Mouse (Mus musculus) skeletal muscle tissue, adult 2 months (tissue): ENCODE measurements at regions not wholly inside any gene's neighbourhood (a gene's known extent, or its start where the extent isn't known, plus 50 kb on each side); places are given as distances from the start of the nearest gene placed in this dataset.

Experiments used
- DNase-seq: peaks from one replicate; pipeline ENCODE4 v3.0.0-alpha.2; 2012; ENCODE audit warnings: low read depth, low spot score

DNA sequence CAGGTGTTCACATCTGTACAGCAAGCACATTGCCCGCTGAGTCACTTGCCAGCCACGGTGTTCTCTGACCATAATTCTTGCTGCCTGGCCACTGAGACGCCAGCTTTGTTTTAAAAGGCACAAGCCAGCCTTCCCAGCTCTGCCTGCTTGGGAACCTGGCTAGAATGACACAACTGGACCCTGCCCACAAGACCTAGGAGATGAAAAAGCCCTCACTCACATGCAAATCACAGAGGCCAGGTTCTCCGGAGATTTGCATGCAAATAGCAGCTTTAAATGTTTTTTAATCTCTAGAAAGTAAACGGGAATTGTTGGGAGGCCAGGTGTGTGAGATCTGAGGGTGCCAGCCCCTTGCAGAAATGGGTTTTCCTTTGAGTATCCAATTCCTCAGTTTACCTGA lies 71.9 kb downstream of the 1810010D01Rik start:
- DNase-seq = no peak

GRCm38 (mm10) chr7:145132506-145132905 lies 75.4 kb downstream of the 1810010D01Rik start:
- DNase-seq = no peak

- no peak for DNase-seq
Observed at GRCm38 (mm10) chr7:145131438-145132159, 76.3 kb downstream of the 1810010D01Rik start.

DNA sequence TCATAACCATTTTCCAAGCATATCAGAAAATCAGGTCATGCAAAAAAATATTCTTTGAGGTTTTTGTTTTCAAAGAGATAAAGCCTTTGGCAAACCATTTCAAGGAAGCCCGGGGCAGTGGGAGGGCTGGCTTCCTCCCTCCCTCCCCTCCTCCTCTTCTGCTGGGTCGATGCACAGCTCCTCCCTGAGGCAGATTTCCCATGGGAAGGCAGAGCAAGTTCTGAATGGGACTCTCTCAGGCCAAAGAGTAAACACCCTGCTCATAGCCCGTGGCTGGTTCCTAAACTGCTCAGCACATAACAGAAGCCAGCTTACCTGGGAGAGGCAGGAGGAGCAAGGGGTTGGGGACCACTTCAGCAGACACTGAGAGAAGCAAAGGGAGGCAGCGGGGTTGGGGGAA lies 77.9 kb downstream of the 1810010D01Rik start:
- DNase-seq = no peak

- no peak for DNase-seq
Observed at GRCm38 (mm10) chr7:145127661-145128060, 80.3 kb downstream of the 1810010D01Rik start.

DNA sequence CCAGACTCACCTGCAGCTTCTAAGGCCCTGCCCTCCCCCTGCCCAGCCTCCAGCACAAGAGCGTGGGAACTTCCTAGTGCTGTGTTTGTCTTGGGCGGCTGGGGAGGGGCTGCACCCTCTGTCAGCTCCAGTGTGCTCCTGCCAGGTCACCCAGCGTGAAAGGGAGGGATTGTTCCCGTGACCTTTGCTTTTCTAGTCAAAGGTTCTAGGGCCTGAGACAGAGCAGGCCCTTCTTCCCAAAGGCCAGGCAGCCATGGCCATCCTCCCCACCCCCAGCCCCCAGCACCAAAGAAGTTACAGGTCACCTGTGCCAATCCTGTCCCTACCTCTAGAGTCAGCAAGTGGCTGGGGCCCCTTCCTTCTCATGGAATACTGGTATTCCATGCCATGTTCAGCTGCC lies 80.7 kb downstream of the 1810010D01Rik start:
- DNase-seq = no peak

- DNase-seq = no peak
Observed at GRCm38 (mm10) chr7:145123996-145124601, 83.8 kb downstream of the 1810010D01Rik start.

DNA sequence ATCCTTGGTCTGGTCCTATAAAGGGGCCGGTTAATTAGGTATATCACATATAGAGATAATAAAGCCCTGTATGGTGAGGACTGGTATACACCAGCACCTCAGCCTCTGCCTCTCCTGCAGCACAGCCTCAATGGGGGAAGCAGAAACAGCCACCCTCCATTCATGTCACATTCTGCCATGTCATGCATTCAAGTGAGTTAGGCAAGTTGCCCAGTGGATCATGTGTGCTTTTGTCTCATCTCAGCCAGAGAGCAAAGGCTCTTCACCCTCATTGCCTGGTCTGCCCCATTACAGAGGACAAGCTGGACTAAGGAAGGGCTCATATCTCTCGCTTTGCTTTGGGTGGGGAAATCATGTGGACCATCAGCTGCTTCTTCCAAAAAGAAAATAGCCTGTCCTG lies 85.4 kb downstream of the 1810010D01Rik start:
- no peak for DNase-seq

DNA sequence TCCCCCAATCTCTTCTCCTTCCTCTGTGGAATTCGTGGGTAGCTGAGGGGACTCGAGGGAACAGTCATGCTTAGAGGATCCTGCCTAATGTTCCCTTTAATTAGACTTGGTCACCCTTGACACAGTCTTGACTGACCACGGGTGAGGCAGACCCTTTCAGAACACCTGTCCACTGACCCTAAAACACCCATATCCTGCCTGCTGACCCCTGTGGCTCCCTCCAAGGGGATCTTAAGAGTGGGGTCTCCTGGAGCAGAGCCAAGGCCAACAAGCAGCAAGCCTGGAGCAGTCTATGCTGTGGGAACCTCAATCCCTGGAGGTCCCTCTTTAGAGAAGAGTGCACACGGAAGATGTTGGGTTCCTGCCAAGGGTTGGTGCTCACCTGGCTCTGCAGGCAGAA lies 89.5 kb downstream of the 1810010D01Rik start:
- no peak for DNase-seq

DNA sequence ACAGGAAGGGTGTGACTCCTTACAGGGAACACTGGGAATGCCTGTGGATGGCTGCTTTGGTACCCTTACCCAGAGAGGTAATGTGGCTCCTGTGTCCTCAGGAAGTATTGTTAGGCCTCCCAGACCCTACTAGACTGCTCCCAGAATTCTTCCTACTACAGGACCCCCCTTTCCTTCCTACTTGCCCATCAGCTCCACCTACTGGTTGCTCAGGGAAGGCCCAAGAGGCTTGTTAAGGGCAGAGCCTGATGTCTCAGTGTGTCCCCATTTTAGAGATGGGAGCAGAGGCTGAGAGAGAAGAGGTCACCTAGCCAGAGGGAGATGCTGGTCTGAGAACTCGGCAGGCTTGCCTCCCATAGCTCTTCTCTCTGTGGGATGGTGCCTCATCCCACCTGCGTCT lies 93.3 kb downstream of the 1810010D01Rik start:
- DNase-seq = no peak

DNA sequence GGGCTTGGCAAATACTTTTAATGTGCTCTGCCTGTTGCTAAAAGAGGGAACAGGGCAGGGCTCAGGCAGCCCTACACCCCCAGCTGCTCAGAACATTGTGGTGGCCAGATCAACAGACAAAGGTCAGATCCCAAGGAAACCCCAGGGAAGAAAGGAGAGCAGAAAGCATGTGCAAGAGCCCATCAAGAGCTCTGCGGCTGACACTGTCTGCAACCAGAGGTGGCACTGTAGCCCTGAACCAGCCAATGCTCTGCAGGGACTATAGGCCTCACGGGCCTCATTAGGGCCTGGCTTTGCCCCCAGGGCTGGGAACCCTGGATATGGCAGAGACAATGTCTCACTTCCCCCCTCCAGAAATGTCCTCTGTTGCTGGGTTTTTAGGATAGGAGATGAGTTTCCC lies 93.8 kb downstream of the 1810010D01Rik start:
- no peak for DNase-seq

- DNase-seq = no peak
Observed at GRCm38 (mm10) chr7:145112887-145113531, 94.9 kb downstream of the 1810010D01Rik start.

DNA sequence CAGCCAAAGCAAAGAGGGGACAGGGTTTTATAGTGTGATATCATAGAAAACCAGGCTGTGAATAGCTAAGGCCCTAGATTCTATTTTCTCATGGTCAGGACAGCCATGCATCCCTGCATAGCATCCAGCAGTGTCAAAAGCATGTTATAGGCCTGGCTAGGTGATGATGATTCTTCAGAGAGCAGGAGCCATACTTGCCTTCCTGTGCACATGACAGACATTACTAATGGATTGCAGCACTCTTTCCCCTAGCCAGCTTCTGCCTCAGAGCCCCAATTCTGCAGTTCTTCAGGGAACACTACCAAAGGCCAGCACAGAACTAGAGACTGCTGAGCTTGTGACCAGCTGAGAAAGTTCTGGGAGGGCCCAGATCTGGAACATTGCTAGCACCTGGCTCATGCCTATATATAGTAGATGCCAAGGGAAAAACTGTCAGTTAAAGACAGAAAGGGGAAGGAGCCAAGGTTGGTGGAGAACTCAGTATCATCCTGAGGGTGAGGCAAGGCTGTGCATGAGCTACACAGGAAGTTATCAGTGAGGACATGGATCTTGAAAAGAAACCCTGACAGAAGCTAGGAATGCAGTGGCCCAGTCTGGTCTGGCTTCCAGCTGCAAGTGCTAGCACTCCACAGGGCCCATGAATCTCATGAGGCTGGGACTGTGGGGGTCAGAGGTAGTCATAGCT lies 95.6 kb downstream of the 1810010D01Rik start:
- no peak for DNase-seq

GRCm38 (mm10) chr7:145111252-145112131 lies 96.4 kb downstream of the 1810010D01Rik start:
- peak; percentile 81 for DNase-seq

GRCm38 (mm10) chr7:145110657-145111251 lies 97.2 kb downstream of the 1810010D01Rik start:
- DNase-seq = peak; percentile 70

DNA sequence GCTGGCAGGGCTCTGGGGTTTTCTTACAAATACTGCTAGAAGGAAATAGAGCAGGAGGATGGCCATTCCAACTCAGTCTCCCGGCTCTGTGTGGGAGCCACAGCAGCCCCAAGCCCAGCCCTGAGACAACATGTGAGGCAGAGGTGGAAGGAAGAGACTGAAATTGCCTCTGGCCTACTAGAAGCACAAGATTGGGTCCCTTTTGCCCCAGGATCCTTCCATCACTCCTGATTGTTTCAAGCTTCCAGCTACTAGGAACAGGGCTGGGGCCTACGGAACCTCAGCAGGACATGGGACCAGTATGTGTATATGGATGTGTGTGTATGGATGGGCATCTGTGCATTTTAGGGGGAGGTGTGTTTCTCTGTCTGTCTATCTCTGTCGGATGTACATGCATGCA lies 97.9 kb downstream of the 1810010D01Rik start:
- DNase-seq = no peak

DNA sequence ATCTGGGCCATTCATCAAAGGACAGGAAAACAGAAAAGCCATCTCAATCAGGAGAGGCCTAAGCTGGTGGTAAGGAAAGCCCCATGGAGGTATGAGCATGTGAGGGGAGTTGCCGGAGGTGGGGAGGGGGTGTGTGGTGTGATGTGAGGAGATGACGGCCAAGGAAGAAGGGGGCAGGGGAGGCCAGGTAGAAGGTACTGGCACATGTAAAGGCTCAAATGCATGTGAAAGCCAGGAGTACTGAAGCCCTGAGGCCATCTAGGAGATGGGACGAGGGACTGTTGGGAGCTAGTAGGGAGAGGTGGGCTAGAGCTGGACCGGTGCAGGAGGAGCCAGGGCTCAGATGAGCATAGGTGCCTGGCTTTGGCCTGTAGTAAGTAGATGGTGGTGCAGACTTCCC lies 98.4 kb downstream of the 1810010D01Rik start:
- no peak for DNase-seq

- no peak for DNase-seq
Observed at GRCm38 (mm10) chr7:145108994-145109393, 98.9 kb downstream of the 1810010D01Rik start.

DNA sequence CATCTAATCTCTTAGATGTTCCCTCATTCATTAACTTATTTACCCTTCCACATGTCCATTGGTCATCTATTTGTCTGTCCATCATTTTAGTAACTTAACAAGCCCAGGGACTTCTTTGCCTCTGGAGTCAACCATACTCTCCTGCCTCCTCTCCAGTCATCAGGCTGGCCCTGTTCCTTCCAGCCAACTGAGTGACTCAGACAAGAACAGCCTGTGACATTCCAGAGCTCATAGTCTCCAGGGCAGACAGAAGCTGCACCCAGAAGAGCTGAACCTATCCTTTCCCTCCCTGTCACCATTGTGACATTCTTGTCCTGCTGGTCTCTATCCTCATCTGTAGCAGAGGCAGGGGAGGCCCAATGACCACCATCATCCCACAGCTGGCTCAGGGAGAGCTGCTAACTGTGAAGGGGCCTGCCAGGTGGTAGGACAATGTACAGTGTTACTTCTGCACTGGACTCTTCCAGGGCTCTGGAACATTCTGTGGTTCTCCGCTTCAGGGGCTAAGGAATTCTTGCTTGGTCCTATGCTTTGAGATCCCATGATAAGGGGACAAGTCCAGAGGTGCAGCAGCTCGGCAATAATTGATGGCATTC lies 100.2 kb downstream of the 1810010D01Rik start:
- DNase-seq = peak; percentile 43

DNA sequence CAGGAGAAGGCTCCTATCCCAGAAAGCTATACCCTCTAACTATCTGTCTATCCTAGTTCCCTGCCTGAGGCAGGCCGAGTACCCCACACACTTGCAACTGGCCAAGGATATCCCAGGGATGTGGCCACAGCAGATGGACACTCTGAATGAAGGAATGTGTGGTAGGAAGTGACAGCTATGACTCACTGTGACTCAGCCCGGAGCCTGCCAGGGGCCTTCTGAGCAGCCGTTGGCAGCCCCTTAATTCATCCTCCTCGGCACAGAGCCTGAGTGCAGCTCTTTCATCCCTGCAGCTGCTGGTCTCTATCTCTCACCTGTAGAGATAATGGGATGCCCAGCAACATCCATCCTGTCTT lies 101.4 kb downstream of the 1810010D01Rik start:
- DNase-seq = peak; percentile 56
